Mouse (Mus musculus) kidney, embryonic 16.5 days (tissue): ENCODE measurements around the gene Gins3. TPM values are rescaled to one million over a fixed set of nuclear protein-coding genes. Genes with fewer than 3 reads are reported as not detected.

Experiments used
- ATAC-seq: fragments of 200-750 bp; cut with Nextera tagmentation; 2 replicates; pipeline ENCODE4 v1.8.0; 2017; ENCODE audit warnings: moderate TSS enrichment; ENCODE audit not compliant: low FRiP score, low TSS enrichment
- H3K27ac ChIP-seq: fragments of 300-500 bp; sonication (generic); 2 replicates; pipeline ENCODE4 v1.5.1; 2014; ENCODE audit warnings: low read length
- H3K27me3 ChIP-seq: fragments of 300-500 bp; sonication (generic); 2 replicates; pipeline ENCODE4 v1.6.1; 2014; ENCODE audit warnings: low read length, control low read depth, mixed read lengths; ENCODE audit not compliant: insufficient read depth
- H3K36me3 ChIP-seq: fragments of 300-500 bp; sonication (generic); 2 replicates; pipeline ENCODE4 v1.6.1; 2014; ENCODE audit warnings: low read length, control low read depth, mixed read lengths; ENCODE audit not compliant: insufficient read depth
- H3K4me1 ChIP-seq: fragments of 300-500 bp; sonication (generic); 2 replicates; pipeline ENCODE4 v1.6.1; 2014; ENCODE audit warnings: low read length, control low read depth, mixed read lengths; ENCODE audit not compliant: insufficient read depth
- H3K4me2 ChIP-seq: fragments of 300-500 bp; sonication (generic); replicated peaks from 2 replicates; pipeline ENCODE4 v1.6.1; 2014; ENCODE audit warnings: low read depth, low read length
- H3K4me3 ChIP-seq: fragments of 300-500 bp; sonication (generic); 2 replicates; pipeline ENCODE4 v1.5.1; 2014; ENCODE audit warnings: mild to moderate bottlenecking, low read length
- H3K9ac ChIP-seq: fragments of 300-500 bp; sonication (generic); replicated peaks from 2 replicates; pipeline ENCODE4 v1.6.1; 2014; ENCODE audit warnings: low read length
- H3K9me3 ChIP-seq: fragments of 300-500 bp; sonication (generic); 2 replicates; pipeline ENCODE4 v1.6.1; 2016; ENCODE audit warnings: low read length, control low read depth
- WGBS: fragments of 180-500 bp; shearing (Covaris S2); extraction: QIAGEN DNeasy Blood & Tissue Kit; methylation state at CpG from one replicate; pipeline ENCODE4 v1.1.7; 2014; 5-methylcytosine and 5-hydroxymethylcytosine counted together
- polyA plus RNA-seq: library from polyadenylated mRNA; unstranded; fragments of >200 nt; fragmentation: Nextera tagmentation; extraction: Ambion mirVana; gene quantifications from 2 replicates; pipeline ENCODE4 v1.2.1, GENCODE M21; 2015

Gene Gins3
- polyA plus RNA-seq, 1 experiment from 2014 or later = 20.8 TPM

- peaks cover 15% of the 10 kb centered on the region for H3K4me1 ChIP-seq
- no peak overlapping the region for H3K27ac ChIP-seq
- H3K27me3 ChIP-seq = peaks cover 62% of the 10 kb centered on the region
- no peaks in the 10 kb centered on the region for H3K36me3 ChIP-seq
- peak overlapping the region; percentile 60 for H3K4me3 ChIP-seq
- H3K9me3 ChIP-seq = no peaks in the 10 kb centered on the region
- peak overlapping the region; percentile 55 for H3K9ac ChIP-seq
- peak overlapping the region; percentile 98 for H3K4me2 ChIP-seq
- 0% methylated on average over 9 of the region's 48 CpGs for WGBS
- peak; percentile 43; the same call in 1 of the 2 replicates for ATAC-seq
Measured at GRCm38 (mm10) chr8:95677591-95678023, 44.4 kb downstream of the Gins3 start.

- Histone ChIP-seq H3K4me1 (peaks cover 15% of the 10 kb centered on the region), H3K36me3 (no peaks in the 10 kb centered on the region), H3K4me3 (peak overlapping the region; percentile 60), H3K27me3 (peaks cover 62% of the 10 kb centered on the region), H3K9ac (peak overlapping the region; percentile 55), H3K27ac (no peak overlapping the region), H3K4me2 (peak overlapping the region; percentile 98), H3K9me3 (no peaks in the 10 kb centered on the region)
- ATAC-seq = peak; percentile 18; the same call in 1 of the 2 replicates
- under 1% methylated on average over 43 of the region's 70 CpGs for WGBS
Measured at GRCm38 (mm10) chr8:95678024-95678611, 44.9 kb downstream of the Gins3 start.

- Histone ChIP-seq H3K36me3 (no peaks in the 10 kb centered on the region), H3K4me3 (no peak overlapping the region), H3K27ac (no peak overlapping the region), H3K4me2 (no peak overlapping the region), H3K9me3 (no peaks in the 10 kb centered on the region), H3K4me1 (no peaks in the 10 kb centered on the region), H3K9ac (no peak overlapping the region), H3K27me3 (no peaks in the 10 kb centered on the region)
- 78% methylated on average over 10 of the region's 10 CpGs for WGBS
- ATAC-seq = no peak
Measured at GRCm38 (mm10) chr8:95688073-95688672, 54.9 kb downstream of the Gins3 start.

GRCm38 (mm10) chr8:95690929-95691541 is 57.8 kb downstream of the Gins3 start:
- ATAC-seq = no peak
- no peaks in the 10 kb centered on the region for H3K36me3 ChIP-seq
- peaks cover 18% of the 10 kb centered on the region for H3K27me3 ChIP-seq
- H3K4me1 ChIP-seq = no peaks in the 10 kb centered on the region
- H3K4me3 ChIP-seq = no peak overlapping the region
- no peak overlapping the region for H3K9ac ChIP-seq
- no peak overlapping the region for H3K27ac ChIP-seq
- H3K4me2 ChIP-seq = no peak overlapping the region
- 83% methylated on average over 13 of the region's 13 CpGs for WGBS
- no peaks in the 10 kb centered on the region for H3K9me3 ChIP-seq

GRCm38 (mm10) chr8:95694631-95695030 is 61.4 kb downstream of the Gins3 start:
- 21% methylated on average over 6 of the region's 6 CpGs for WGBS
- Histone ChIP-seq H3K27me3 (peaks cover 27% of the 10 kb centered on the region), H3K36me3 (no peaks in the 10 kb centered on the region), H3K9ac (no peak overlapping the region; the same call in 1 of the 2 replicates), H3K9me3 (no peaks in the 10 kb centered on the region), H3K27ac (no peak overlapping the region), H3K4me2 (no peak overlapping the region), H3K4me3 (no peak overlapping the region), H3K4me1 (no peaks in the 10 kb centered on the region)
- no peak for ATAC-seq

Other genes with a start within 250 kb of the Gins3 start
- gene Cfap20, start 198.6 kb upstream of the Gins3 start, polyA plus RNA-seq = 145 and 147 TPM in 2 replicates
- gene Csnk2a2, start 143.4 kb upstream of the Gins3 start, polyA plus RNA-seq = 8.0 and 8.7 TPM in 2 replicates
- gene Ccdc113, start 99.4 kb upstream of the Gins3 start, polyA plus RNA-seq = 1.2 TPM in 2 replicates
- gene Prss54, start 57.1 kb upstream of the Gins3 start, polyA plus RNA-seq = not detected in 2 replicates
- 20.1 and 23.7 TPM in 2 replicates for gene Ndrg4, start 43.5 kb downstream of the Gins3 start, polyA plus RNA-seq
- gene Setd6, start 82.4 kb downstream of the Gins3 start, polyA plus RNA-seq = 21.3 and 22.7 TPM in 2 replicates
- gene Cnot1, start 174.0 kb downstream of the Gins3 start, polyA plus RNA-seq = 76.6 and 89.6 TPM in 2 replicates
- gene Sap18b, start 191.9 kb downstream of the Gins3 start, polyA plus RNA-seq = 303 and 308 TPM in 2 replicates
- 19.2 and 19.7 TPM in 2 replicates for gene Slc38a7, start 220.1 kb downstream of the Gins3 start, polyA plus RNA-seq